Mouse (Mus musculus) effector memory CD4-positive, alpha-beta T cell, adult 5 months (primary cell): ENCODE data around the gene Sp2. TPM values are rescaled to one million over a fixed set of nuclear protein-coding genes. Genes with fewer than 3 reads are reported as not detected.

ENCODE experiments used
- polyA plus RNA-seq: library from polyadenylated mRNA; unstranded; fragments of 100-300 nt; shearing (Covaris generic); gene quantifications from one replicate; pipeline ENCODE4 v1.2.1, GENCODE M21; 2017

Sp2 gene
- polyA plus RNA-seq: 76.5 TPM

GRCm38 (mm10) chr11:96982859-96983258, at the start of gene Sp2:
Gene Sp2 (minus strand): TSS chr11:96982959.

DNA sequence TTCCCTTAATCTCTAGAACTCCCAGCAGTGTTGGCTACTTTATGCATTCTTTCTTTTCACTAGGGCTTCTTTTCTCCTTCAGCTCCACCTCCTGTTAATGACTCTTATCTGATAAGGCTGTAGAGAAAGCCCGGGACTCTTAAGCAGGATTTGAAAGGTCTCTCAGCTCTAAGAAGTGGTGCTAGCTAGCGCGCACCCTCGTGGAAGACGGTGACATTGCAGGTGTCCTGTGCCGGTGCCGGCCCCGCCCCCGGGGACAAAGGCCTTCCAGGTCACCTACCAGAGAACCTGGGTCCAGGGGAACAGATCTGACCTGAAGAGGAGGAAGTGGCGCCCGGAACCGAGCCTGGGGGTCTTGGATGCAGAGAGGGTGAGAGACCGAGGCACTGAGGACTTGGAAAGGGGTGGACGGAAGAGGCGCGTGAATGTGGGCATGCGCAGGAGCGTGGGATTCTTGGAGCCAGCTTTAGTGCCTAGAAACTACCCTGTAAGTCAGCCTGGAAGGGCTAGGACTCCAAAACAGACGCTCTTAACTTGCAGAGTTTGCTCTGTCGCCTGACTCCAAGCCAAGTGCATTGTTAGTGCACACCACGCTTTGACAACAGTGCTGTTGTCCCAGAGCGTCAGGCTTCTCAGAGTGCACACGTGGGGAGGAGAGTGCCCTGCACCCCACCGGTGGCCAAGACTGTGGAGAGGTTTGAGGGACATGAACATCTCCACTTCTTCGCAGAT, 47.1 kb upstream of the Sp2 start, which contains the start of gene Scrn2:
Gene Scrn2 (plus strand): TSS at position 253 of the 732 bp plus-strand sequence.

GRCm38 (mm10) chr11:97013121-97013670, 30.4 kb upstream of the Sp2 start, which contains the start of gene Sp6:
Gene Sp6 (plus strand): TSS chr11:97013394.

DNA sequence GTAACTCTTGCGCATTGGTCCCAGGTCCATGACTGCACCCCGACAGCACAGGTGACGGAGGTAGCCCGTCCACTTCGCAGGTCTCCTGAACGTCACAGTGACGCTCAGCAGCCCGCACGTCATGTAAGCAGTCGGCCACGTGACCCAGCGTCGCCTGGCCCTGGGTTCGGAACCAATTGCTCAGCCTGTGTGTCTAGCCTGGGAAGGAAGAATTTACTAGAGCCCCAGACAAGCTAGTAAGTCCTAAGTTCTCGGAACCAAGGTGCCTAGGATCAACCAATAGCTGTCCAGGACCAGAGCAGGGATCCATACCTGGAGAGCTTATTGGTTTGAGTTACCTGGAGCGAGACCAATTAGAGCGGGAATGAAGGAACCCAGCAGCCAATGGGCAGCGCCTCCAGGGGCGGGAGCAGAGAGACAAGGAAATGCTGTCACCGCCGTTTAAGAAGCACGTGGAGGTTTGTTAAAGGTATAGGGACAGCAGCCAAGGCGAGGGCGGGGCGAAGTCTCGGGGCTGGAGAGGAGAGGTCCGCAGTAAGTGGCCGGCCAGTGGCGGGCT, 38.9 kb downstream of the Sp2 start, which contains the start of gene Pnpo:
Gene Pnpo (minus strand): TSS at position 241 of the 559 bp plus-strand sequence.

GRCm38 (mm10) chr11:96928088-96928487, 54.7 kb downstream of the Sp2 start, which contains the start of gene Prr15l:
Gene Prr15l (plus strand): TSS chr11:96928104.

DNA sequence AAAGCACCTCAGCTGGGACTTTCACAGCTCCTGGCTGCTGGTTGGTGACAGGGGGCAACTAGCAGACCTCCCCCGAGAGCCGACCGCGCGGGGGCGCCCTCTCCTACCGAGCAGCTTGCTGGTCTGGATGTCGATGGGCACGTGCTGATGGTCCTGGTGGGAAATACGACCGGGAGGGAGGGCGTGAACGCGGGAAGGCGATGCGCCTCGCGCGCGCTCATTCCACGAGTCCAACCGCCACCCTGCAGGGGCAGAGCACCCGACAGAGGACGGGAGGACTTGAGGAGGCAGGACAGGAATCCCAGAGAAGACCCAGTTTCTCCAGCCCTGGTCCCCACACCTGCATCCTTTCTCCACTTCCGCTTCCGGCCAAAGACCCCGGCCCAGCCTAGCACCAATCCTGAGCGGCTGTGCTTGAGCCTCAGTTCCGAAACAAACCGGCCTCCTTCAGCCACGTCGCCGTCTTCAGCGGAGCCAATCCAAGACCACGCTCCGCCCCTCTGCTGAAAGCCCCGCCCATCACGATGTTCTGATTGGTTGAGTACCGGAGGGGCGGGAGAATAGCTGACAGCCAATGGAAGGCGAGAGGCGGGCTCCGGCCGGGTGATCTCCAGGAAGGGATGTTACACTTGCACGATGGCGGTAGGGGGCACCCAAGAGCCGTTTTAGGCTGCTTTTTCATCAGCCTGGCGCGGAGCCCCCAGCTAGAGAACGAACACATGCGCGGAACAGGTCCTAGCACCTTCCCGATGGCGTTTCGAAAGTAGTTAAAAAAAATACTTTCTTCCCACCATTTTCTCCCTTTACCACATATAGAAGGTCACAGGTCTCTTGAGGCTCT, 66.5 kb downstream of the Sp2 start, which contains the start of gene Cdk5rap3:
Gene Cdk5rap3 (minus strand): TSS at position 453 of the 841 bp plus-strand sequence.

Other genes with a start within 250 kb of the Sp2 start
- 16.7 TPM for gene Snx11, start 205.4 kb downstream of the Sp2 start, polyA plus RNA-seq
- 24.1 TPM for gene Cbx1, start 193.8 kb downstream of the Sp2 start, polyA plus RNA-seq
- 45.8 TPM for gene Nfe2l1, start 153.0 kb downstream of the Sp2 start, polyA plus RNA-seq
- gene Copz2, start 133.1 kb downstream of the Sp2 start, polyA plus RNA-seq: not detected
- 66.9 TPM for gene Cdk5rap3, start 66.5 kb downstream of the Sp2 start, polyA plus RNA-seq
- gene Prr15l, start 54.9 kb downstream of the Sp2 start, polyA plus RNA-seq: not detected
- gene Pnpo, start 39.0 kb downstream of the Sp2 start, polyA plus RNA-seq: 39.7 TPM
- gene Sp6, start 30.4 kb upstream of the Sp2 start, polyA plus RNA-seq: 4.6 TPM
- gene Scrn2, start 47.0 kb upstream of the Sp2 start, polyA plus RNA-seq: 3.8 TPM
- not detected for gene Lrrc46, start 58.4 kb upstream of the Sp2 start, polyA plus RNA-seq
- gene Mrpl10, start 58.6 kb upstream of the Sp2 start, polyA plus RNA-seq: 36.8 TPM
- gene Osbpl7, start 67.7 kb upstream of the Sp2 start, polyA plus RNA-seq: 19.6 TPM
- gene Tbx21, start 132.4 kb upstream of the Sp2 start, polyA plus RNA-seq: 208 TPM
- gene Tbkbp1, start 168.5 kb upstream of the Sp2 start, polyA plus RNA-seq: 4.8 TPM
- 20.3 TPM for gene Kpnb1, start 204.9 kb upstream of the Sp2 start, polyA plus RNA-seq